Mouse (Mus musculus) gastrocnemius, adult 8-10 months (tissue): ENCODE results near the gene Cntn1. TPM values are rescaled to one million over a fixed set of nuclear protein-coding genes. Genes with fewer than 3 reads are reported as not detected.

Source experiments
- total RNA-seq, 4 experiments: library from RNA; stranded (reverse); gene quantifications; 2 replicates each; pipeline ENCODE4 v1.2.4; 2022

Cntn1 gene
- total RNA-seq, 4 experiments from 2014 or later = 0.13 to 0.19 (median 0.15) TPM

Other genes starting within 250 kb of the Cntn1 start
- gene Smgc, start 212.9 kb upstream of the Cntn1 start, total RNA-seq = not detected